Mouse (Mus musculus) ES-Bruce4 (cell line): Measurements from ENCODE around the gene Zfp704.

Experiments
- CTCF ChIP-seq: IDR thresholded peaks from one replicate; pipeline ENCODE4 v1.8.1; 2011; ENCODE audit warnings: low read depth, low read length
- POLR2A ChIP-seq: IDR thresholded peaks from one replicate; pipeline ENCODE4 v1.8.1; 2011; ENCODE audit warnings: low read length; ENCODE audit not compliant: insufficient read depth

DNA sequence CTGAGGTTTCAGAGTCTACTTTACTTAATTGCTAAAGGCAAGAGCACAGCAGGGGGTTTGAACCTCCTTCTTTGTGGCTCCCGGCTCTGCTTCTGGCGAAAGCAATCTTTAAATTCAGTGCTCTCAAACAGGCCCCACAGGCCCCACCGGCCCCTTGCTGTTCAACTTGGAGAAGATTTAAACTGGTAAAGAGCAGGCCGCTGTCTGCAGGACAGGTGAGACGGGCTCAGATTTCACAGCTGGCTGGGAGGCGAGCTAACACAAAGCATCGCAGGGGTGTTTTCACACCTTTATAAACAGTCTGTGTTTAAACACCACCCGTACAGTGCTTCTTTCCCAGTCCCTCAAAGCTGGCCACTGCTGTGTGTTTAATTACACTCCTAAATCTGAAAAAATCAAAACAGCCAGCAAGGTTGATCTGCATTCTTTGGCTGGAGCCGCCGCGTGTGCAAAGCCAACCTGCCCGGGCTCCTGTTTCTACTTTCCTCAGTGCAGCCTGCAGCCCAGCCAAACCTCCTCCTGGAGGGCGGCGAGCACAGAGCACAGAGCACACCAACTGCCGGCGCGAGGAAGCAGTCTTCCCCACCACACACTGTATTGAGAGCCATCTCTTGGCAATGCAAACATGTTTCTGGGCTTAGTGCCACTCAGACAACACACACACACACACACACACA is 89.7 kb downstream of the Zfp704 start:
- TF ChIP-seq CTCF (no peak), POLR2A (no peak)
